Mouse (Mus musculus): ENCODE measurements around the gene Hnrnph3. TPM values are rescaled to one million over a fixed set of nuclear protein-coding genes. Genes with fewer than 3 reads are reported as not detected.
A peak's percentile ranks its signal among the peaks of the same experiment; 100 is the strongest.

Gene Hnrnph3
- polyA plus RNA-seq, 1 experiment from 2014 or later = 166 TPM

DNA sequence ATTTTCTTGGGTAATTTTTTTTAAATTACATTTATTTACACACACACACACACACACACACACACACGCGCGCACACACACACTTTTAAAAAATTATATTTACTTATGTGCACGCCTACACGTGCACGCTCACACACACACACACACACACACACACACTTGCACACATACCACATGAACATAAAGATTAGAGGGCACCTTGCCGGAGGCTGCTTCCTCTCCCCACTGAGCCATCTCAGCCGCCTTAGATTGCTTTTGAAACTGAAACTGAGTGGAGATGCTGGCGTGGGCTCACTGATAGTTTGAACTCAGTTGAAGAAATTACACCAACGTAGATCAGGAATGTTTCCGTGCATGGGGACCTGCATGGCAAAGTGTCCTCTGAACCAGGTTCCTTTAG is 39.9 kb downstream of the Hnrnph3 start:
- Histone ChIP-seq H3K9me3 (no peaks in the 10 kb centered on the region), H3K36me3 (peaks cover 57% of the 10 kb centered on the region), H3K27me3 (no peaks in the 10 kb centered on the region), H3K4me3 (replicated peaks) (no peak overlapping the region), H3K4me1 (replicated peaks) (peaks cover 6% of the 10 kb centered on the region; the same call in 1 of the 2 replicates), H3K4me2 (no peak overlapping the region), H3K27ac (no peak overlapping the region), H3K9ac (replicated peaks) (no peak overlapping the region)
- WGBS = 94% methylated on average over 11 of the region's 11 CpGs
- ATAC-seq (ENCODE audit: insufficient number of reproducible peaks, insufficient read depth, low FRiP score, low TSS enrichment, low read depth) = no peak

GRCm38 (mm10) chr10:62980039-62980954 is 43.7 kb downstream of the Hnrnph3 start, which contains the start of gene Rufy2:
Rufy2 (plus strand) TSS chr10:62980223.
- H3K4me2 ChIP-seq = peak within 1 kb of the TSS; percentile 63
- H3K27me3 ChIP-seq = no peaks in the 10 kb centered on the region
- no peaks in the 10 kb centered on the region for H3K9me3 ChIP-seq
- ATAC-seq (ENCODE audit: insufficient number of reproducible peaks, insufficient read depth, low FRiP score, low TSS enrichment, low read depth) = peak; percentile 90
- H3K36me3 ChIP-seq = peaks cover 32% of the 10 kb centered on the region
- H3K9ac ChIP-seq (replicated peaks) = peak within 1 kb of the TSS; percentile 94
- WGBS = under 1% methylated on average over 76 of the region's 77 CpGs
- H3K4me3 ChIP-seq (replicated peaks) = peak within 1 kb of the TSS; percentile 94
- H3K27ac ChIP-seq = peak within 1 kb of the TSS; percentile 77
- peaks cover 6% of the 10 kb centered on the region; the same call in 1 of the 2 replicates for H3K4me1 ChIP-seq (replicated peaks)

GRCm38 (mm10) chr10:62979667-62980038 is 44.4 kb downstream of the Hnrnph3 start:
- peak overlapping the region; percentile 94 for H3K4me3 ChIP-seq (replicated peaks)
- WGBS = 9% methylated on average over 10 of the region's 10 CpGs
- H3K4me1 ChIP-seq (replicated peaks) = peaks cover 6% of the 10 kb centered on the region; the same call in 1 of the 2 replicates
- no peak for ATAC-seq (ENCODE audit: insufficient number of reproducible peaks, insufficient read depth, low FRiP score, low TSS enrichment, low read depth)
- peak overlapping the region; percentile 94 for H3K9ac ChIP-seq (replicated peaks)
- H3K27ac ChIP-seq = no peak overlapping the region
- H3K36me3 ChIP-seq = peaks cover 31% of the 10 kb centered on the region
- peak overlapping the region; percentile 63 for H3K4me2 ChIP-seq
- H3K9me3 ChIP-seq = no peaks in the 10 kb centered on the region
- no peaks in the 10 kb centered on the region for H3K27me3 ChIP-seq

DNA sequence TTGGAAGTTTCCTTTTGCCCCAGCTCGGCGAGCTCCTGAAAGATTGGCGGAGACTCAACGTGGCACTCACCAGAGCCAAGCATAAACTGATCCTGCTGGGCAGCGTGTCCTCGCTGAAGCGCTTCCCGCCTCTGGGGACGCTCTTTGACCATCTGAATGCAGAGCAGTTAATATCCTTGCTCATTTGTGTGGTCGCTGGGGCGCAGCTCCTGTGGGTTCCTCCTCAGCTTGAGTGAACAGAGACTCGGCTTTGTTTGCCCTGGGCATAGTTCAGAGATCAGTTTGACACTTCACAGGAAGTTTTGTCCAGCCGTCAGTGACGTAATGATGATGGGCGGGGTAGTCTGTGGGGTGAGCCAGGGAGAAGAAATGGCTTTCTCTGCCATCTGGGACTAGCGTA is 52.2 kb downstream of the Hnrnph3 start:
- H3K4me3 ChIP-seq (replicated peaks) = no peak overlapping the region

GRCm38 (mm10) chr10:62966291-62966690 is 57.7 kb downstream of the Hnrnph3 start:
- Histone ChIP-seq H3K4me2 (no peak overlapping the region), H3K27ac (no peak overlapping the region), H3K4me3 (replicated peaks) (no peak overlapping the region), H3K4me1 (replicated peaks) (no peaks in the 10 kb centered on the region), H3K27me3 (no peaks in the 10 kb centered on the region), H3K36me3 (peaks cover 91% of the 10 kb centered on the region), H3K9ac (replicated peaks) (no peak overlapping the region), H3K9me3 (no peaks in the 10 kb centered on the region)
- 95% methylated on average over 15 of the region's 15 CpGs for WGBS
- ATAC-seq (ENCODE audit: insufficient number of reproducible peaks, insufficient read depth, low FRiP score, low TSS enrichment, low read depth) = no peak

More for the DNA sequence above, 52.2 kb downstream of the Hnrnph3 start:
- 0 out of 2 replicates have a peak overlapping the region, but pooled peaks have one; percentile 12 for H3K9ac ChIP-seq (replicated peaks)
- H3K36me3 ChIP-seq = peaks cover 77% of the 10 kb centered on the region
- no peak overlapping the region for H3K4me2 ChIP-seq
- ATAC-seq (ENCODE audit: insufficient number of reproducible peaks, insufficient read depth, low FRiP score, low TSS enrichment, low read depth) = no peak
- 86% methylated on average over 16 of the region's 16 CpGs for WGBS
- no peaks in the 10 kb centered on the region for H3K27me3 ChIP-seq
- no peaks in the 10 kb centered on the region for H3K4me1 ChIP-seq (replicated peaks)
- H3K9me3 ChIP-seq = no peaks in the 10 kb centered on the region
- no peak overlapping the region for H3K27ac ChIP-seq

DNA sequence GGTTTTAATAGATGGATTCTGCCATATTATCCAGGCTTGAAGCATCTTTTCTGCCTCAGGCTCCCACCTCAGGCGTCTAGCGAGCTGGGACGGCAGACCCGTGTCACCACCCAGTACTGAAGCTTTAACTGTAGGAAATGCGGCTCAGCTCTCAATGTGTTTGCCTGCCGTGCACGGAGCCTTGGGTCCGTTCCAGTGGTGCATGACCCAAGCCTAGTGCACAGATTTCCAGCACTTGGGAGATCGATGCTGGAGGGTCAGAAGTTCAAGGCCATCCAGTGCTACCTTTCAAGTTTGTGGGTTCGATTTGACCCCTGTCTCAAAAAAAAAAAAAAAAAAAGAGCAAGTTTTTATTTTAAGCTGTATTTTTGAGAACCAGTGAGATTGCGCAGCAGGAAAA is 58.2 kb downstream of the Hnrnph3 start:
- ATAC-seq (ENCODE audit: insufficient number of reproducible peaks, insufficient read depth, low FRiP score, low TSS enrichment, low read depth) = no peak
- no peaks in the 10 kb centered on the region for H3K27me3 ChIP-seq
- H3K27ac ChIP-seq = no peak overlapping the region
- H3K4me1 ChIP-seq (replicated peaks) = no peaks in the 10 kb centered on the region
- H3K9me3 ChIP-seq = no peaks in the 10 kb centered on the region
- H3K36me3 ChIP-seq = peaks cover 93% of the 10 kb centered on the region
- no peak overlapping the region for H3K4me2 ChIP-seq
- no peak overlapping the region for H3K9ac ChIP-seq (replicated peaks)
- WGBS = 95% methylated on average over 11 of the region's 11 CpGs
- no peak overlapping the region for H3K4me3 ChIP-seq (replicated peaks)

Other genes with a start within 250 kb of the Hnrnph3 start
- 153 and 160 TPM in 2 replicates for gene Ccar1, start 231.9 kb downstream of the Hnrnph3 start, polyA plus RNA-seq (2016; fragmentation: Nextera tagmentation; extraction: Ambion mirVana)
- gene Tet1, start 115.2 kb downstream of the Hnrnph3 start, polyA plus RNA-seq (2016; fragmentation: Nextera tagmentation; extraction: Ambion mirVana) = 28.7 and 39.6 TPM in 2 replicates
- 10.9 and 11.5 TPM in 2 replicates for gene Slc25a16, start 103.6 kb downstream of the Hnrnph3 start, polyA plus RNA-seq (2016; fragmentation: Nextera tagmentation; extraction: Ambion mirVana)
- 28.2 and 32.3 TPM in 2 replicates for gene Dna2, start 77.2 kb downstream of the Hnrnph3 start, polyA plus RNA-seq (2016; fragmentation: Nextera tagmentation; extraction: Ambion mirVana)
- gene Rufy2, start 44.0 kb downstream of the Hnrnph3 start, polyA plus RNA-seq (2016; fragmentation: Nextera tagmentation; extraction: Ambion mirVana) = 32.1 and 33.0 TPM in 2 replicates
- gene Pbld2, start 98 bp upstream of the Hnrnph3 start, polyA plus RNA-seq (2016; fragmentation: Nextera tagmentation; extraction: Ambion mirVana) = 0.96 and 1.2 TPM in 2 replicates
- gene Pbld1, start 35.9 kb upstream of the Hnrnph3 start, polyA plus RNA-seq (2016; fragmentation: Nextera tagmentation; extraction: Ambion mirVana) = 1.4 and 1.8 TPM in 2 replicates
- gene Atoh7, start 75.4 kb upstream of the Hnrnph3 start, polyA plus RNA-seq (2016; fragmentation: Nextera tagmentation; extraction: Ambion mirVana) = 0.42 and 0.60 TPM in 2 replicates
- gene Mypn, start 179.7 kb upstream of the Hnrnph3 start, polyA plus RNA-seq (2016; fragmentation: Nextera tagmentation; extraction: Ambion mirVana) = 1.4 and 1.7 TPM in 2 replicates
- gene Herc4, start 219.6 kb upstream of the Hnrnph3 start, polyA plus RNA-seq (2016; fragmentation: Nextera tagmentation; extraction: Ambion mirVana) = 42.9 and 47.0 TPM in 2 replicates

All from limb, embryonic 12.5 days (tissue).